Mouse (Mus musculus): ENCODE results near the gene Adprhl2.

The Adprhl2 gene

DNA sequence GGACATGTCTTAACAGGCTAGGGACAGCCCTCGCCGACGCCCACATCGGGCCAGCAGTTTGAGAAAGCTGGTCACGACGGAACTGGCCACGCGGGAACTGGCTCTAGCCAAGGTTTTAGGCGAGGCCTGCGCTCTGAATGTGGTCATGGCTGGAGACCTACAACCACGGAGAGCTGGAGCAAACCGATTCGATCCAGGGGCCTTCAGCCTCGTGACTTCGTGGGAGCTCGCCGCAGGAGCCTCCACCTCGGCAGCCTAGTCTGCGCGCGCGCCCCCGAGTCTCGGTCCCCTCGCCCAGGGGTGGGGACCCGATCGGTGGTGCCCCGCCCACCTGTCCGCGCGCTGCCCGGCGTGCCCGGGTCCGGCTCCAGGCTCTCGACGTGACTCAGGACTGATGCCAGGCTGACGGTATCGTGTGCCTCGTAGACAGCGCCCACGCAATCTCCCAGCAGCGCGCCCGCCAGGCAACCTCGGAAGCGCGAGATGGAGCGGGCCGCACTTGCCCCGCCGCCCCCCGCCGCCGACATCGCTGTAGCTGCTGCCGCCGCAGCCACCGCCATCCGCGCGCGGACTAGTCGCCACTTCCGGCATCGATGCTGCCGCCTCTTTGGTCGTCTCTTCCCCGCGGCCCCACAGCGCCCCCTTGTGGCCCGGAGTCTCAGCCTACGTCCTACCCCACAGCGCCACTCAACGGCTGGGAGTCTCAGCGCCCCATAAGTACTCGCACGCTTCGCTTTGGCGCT, at the start of gene Adprhl2:
Gene Adprhl2 (minus strand): TSS at position 593 of the 743 bp plus-strand sequence.
- ChIA-PET CTCF (interaction anchor here (0.6 to 4.2 kb wide), 75 partner anchors 8 to 1037 kb away, joined by 3 to 45 read pairs (median 4); partner anchors contain the start of genes Map7d1 (in 2 of the 4), Trappc3 (in 2 of the 4), Ago1 (in 1 of the 4) and Smim12 (in 1 of the 4)), POLR2A (interaction anchor here (0.5 to 3.5 kb wide), 56 partner anchors 8 to 852 kb away, joined by 3 to 26 read pairs (median 4); partner anchors contain the start of genes Ago3 (in 2 of the 4), Clspn (in 1 of the 4), Psmb2 (in 1 of the 4) and Sfpq (in 1 of the 4))

DNA sequence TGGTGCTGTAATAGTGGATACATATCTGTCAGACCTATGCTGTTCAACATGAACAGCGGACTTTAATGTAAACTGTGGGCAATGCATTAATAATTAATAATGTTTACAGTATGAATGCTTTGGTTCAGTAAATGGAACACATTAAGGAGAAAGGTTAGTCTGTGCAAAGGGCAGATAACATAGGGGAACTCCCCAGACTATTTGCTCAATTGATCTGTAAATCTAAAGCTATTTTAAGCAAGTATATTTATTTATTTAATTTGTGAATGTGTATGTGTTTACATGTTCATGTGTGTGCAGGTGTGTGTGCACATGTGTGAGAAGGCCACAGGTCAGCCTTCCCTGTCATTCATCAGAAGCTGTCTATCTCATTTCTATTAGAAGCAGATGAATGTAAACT, 38.6 kb upstream of the Adprhl2 start:
- POLR2A ChIA-PET = interaction anchor here in 2 of 4 experiments (1.1 to 3.4 kb wide), 3 partner anchors 12 to 105 kb away, joined by 3 to 14 read pairs (median 4); no protein-coding TSS in a partner anchor

GRCm38 (mm10) chr4:126343451-126343850, 21.9 kb upstream of the Adprhl2 start:
- ChIA-PET CTCF (no interaction called here), POLR2A (interaction anchor here in 1 of 4 experiments (1.6 kb wide), 1 partner anchor 95 kb away, joined by 3 read pairs; no protein-coding TSS in a partner anchor)

More for the DNA sequence above, 38.6 kb upstream of the Adprhl2 start:
- CTCF ChIA-PET = no interaction called here

- CTCF ChIA-PET = interaction anchor here (0.6 to 1.4 kb wide), 7 partner anchors 10 to 125 kb away, joined by 3 to 10 read pairs (median 3); partner anchors contain the start of genes Adprhl2 (in 2 of the 4) and Tekt2 (in 1 of the 4)
- POLR2A ChIA-PET = interaction anchor here (0.6 to 3.8 kb wide), 24 partner anchors 9 to 1205 kb away, joined by 3 to 16 read pairs (median 5); partner anchors contain the start of genes Adprhl2 (in 3 of the 4), Ago1 (in 1 of the 4), Ago3 (in 1 of the 4) and Psmb2 (in 1 of the 4)
Observed at GRCm38 (mm10) chr4:126339461-126339860, 18.0 kb upstream of the Adprhl2 start.

- ChIA-PET CTCF (interaction anchor here (0.5 to 3.1 kb wide), 43 partner anchors 10 to 854 kb away, joined by 3 to 45 read pairs (median 4); partner anchors contain the start of genes Adprhl2 (in 3 of the 4), Ago1 (in 1 of the 4) and Ago3 (in 1 of the 4)), POLR2A (interaction anchor here in 2 of 4 experiments (0.6 to 1.1 kb wide), 5 partner anchors 11 to 345 kb away, joined by 3 to 7 read pairs (median 4); partner anchors contain the start of genes Adprhl2 (in 2 of the 2) and Psmb2 (in 1 of the 2))
Observed at GRCm38 (mm10) chr4:126332358-126332757, 10.9 kb upstream of the Adprhl2 start.

- ChIA-PET CTCF (interaction anchor here (0.6 to 3.1 kb wide), 20 partner anchors 10 to 408 kb away, joined by 3 to 45 read pairs (median 4); partner anchors contain the start of gene Adprhl2 (in 4 of the 4)), POLR2A (interaction anchor here in 2 of 4 experiments (0.6 to 1.1 kb wide), 6 partner anchors 10 to 345 kb away, joined by 3 to 7 read pairs (median 4); partner anchors contain the start of genes Adprhl2 (in 1 of the 2), Ago3 (in 1 of the 2) and Psmb2 (in 1 of the 2))
Observed at GRCm38 (mm10) chr4:126331751-126332150, 10.2 kb upstream of the Adprhl2 start.

DNA sequence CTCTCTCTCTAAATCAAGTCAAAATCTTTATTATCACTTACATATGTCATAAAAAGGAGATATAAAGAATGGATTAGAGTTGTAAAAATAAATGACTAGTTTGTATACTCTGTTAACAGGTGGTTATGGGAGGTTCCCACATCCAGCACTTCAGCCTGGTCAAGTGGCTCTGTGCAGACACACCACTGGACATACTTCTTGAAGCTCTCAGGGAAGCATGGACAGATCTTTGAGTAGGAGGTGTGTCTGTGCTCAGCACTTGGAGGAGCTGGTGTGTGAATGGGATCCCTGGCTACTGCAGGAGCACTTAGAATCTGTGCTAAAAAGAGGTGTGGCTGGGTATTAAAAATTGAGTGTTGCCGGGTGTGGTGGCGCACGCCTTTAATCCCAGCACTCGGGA, 8.8 kb upstream of the Adprhl2 start:
- ChIA-PET CTCF (interaction anchor here in 1 of 4 experiments (0.6 kb wide), 1 partner anchor 29 kb away, joined by 3 read pairs; no protein-coding TSS in a partner anchor), POLR2A (interaction anchor here in 2 of 4 experiments (1.4 to 2.3 kb wide), 2 partner anchors 9 kb away, joined by 3 to 8 read pairs; partner anchors contain the start of gene Adprhl2 (in 1 of the 2))

DNA sequence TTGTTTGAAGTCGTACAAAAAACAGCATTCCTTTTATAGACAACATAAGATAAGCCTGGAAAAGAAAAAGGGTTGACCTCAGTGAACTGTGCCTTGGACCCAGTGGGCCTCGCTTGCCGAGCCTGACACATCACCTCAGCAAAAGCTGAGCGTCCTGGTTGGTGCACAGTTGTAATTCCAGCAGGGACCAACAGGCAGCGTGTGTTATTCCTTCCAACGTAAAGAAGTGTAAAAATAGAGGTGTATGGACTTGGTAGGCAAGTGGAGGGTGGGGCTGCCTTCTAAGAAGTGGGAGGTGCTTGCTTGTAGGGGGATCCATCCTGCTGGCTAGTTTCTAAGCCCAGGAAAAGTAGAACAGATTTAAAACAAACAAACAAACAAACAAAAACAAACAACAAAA, 4.5 kb upstream of the Adprhl2 start:
- ChIA-PET POLR2A (interaction anchor here in 3 of 4 experiments (0.7 to 2.8 kb wide), 8 partner anchors 14 to 199 kb away, joined by 3 to 16 read pairs (median 4); no protein-coding TSS in a partner anchor), CTCF (interaction anchor here (0.7 to 2.3 kb wide), 4 partner anchors 10 to 837 kb away, joined by 3 to 9 read pairs (median 5); no protein-coding TSS in a partner anchor)

GRCm38 (mm10) chr4:126325281-126325861, 3.9 kb upstream of the Adprhl2 start, which contains the start of gene Tekt2:
Gene Tekt2, minus strand, starts transcription at chr4:126325688.
- CTCF ChIA-PET = interaction anchor here in 3 of 4 experiments (0.5 to 2.3 kb wide), 6 partner anchors 11 to 232 kb away, joined by 3 to 9 read pairs (median 5); partner anchors contain the start of gene Clspn (in 1 of the 3)
- POLR2A ChIA-PET = interaction anchor here in 2 of 4 experiments (0.5 to 2.8 kb wide), 8 partner anchors 9 to 140 kb away, joined by 3 to 16 read pairs (median 4); no protein-coding TSS in a partner anchor

DNA sequence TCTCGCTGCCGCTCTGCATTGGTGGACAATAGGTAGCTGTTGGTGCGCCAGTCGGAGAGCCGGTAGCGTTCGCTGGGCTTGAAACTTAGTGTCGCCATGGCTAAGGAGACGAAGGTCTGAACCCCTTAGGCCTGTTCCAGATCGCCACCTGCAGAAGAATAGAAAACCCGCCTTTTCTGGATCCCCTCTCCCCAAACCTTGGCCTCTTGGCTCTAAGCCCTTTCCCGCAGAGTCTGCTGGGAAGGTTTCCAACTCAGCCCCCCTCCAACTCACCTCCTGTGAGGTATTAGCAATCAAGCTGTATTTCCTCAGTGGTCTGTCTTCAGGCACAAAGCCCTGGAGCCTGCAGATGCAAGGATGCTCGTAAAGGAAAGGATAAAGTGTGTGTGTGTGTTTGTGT, 3.4 kb upstream of the Adprhl2 start:
- ChIA-PET POLR2A (interaction anchor here in 3 of 4 experiments (0.6 to 2.8 kb wide), 8 partner anchors 8 to 188 kb away, joined by 3 to 16 read pairs (median 4); no protein-coding TSS in a partner anchor), CTCF (interaction anchor here in 3 of 4 experiments (0.7 to 2.3 kb wide), 4 partner anchors 15 to 232 kb away, joined by 3 to 5 read pairs (median 5); partner anchors contain the start of gene Clspn (in 1 of the 3))

- CTCF ChIA-PET = interaction anchor here (0.7 to 4.2 kb wide), 30 partner anchors 9 to 431 kb away, joined by 3 to 45 read pairs (median 5); partner anchors contain the start of genes AU040320 (in 1 of the 4), Ago1 (in 1 of the 4), Col8a2 (in 1 of the 4) and Map7d1 (in 1 of the 4)
- POLR2A ChIA-PET = interaction anchor here in 3 of 4 experiments (0.5 to 3.5 kb wide), 25 partner anchors 9 to 530 kb away, joined by 3 to 26 read pairs (median 4); partner anchors contain the start of genes Ago3 (in 1 of the 3), Clspn (in 1 of the 3), Psmb2 (in 1 of the 3) and Trappc3 (in 1 of the 3)
Observed at GRCm38 (mm10) chr4:126322646-126323045, 1.1 kb upstream of the Adprhl2 start.

- POLR2A ChIA-PET = interaction anchor here (0.5 to 3.5 kb wide), 48 partner anchors 8 to 699 kb away, joined by 3 to 26 read pairs (median 4); partner anchors contain the start of genes Ago3 (in 2 of the 4), Clspn (in 1 of the 4), Psmb2 (in 1 of the 4) and Sfpq (in 1 of the 4)
- CTCF ChIA-PET = interaction anchor here (0.6 to 4.2 kb wide), 70 partner anchors 8 to 922 kb away, joined by 3 to 45 read pairs (median 4); partner anchors contain the start of genes Trappc3 (in 2 of the 4), AU040320 (in 1 of the 4), Ago1 (in 1 of the 4) and Map7d1 (in 1 of the 4)
Observed at GRCm38 (mm10) chr4:126321854-126322511, 480 bp upstream of the Adprhl2 start.

DNA sequence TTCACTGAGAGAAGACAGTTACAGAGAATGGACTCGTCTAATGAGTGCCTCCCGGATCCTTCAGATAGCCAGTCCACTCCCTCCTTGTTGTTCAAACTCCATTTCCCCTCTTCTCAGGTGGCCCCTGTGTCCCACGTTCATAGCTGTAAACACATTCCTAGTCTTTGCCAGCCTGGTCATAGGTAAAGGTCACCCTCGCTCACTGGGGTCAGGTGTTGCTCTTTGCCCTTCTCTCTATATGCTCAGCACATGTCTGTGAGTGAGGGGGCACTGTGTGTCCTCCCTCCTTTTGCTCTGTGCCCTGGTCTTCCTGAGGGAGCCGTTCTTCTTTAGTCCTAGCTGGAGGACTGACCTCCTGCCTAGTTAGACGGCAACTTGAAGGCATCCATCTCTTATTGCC, 1.7 kb downstream of the Adprhl2 start:
- CTCF ChIA-PET = interaction anchor here in 1 of 4 experiments (2.5 to 4.2 kb wide), 2 partner anchors 11 to 13 kb away, joined by 13 to 27 read pairs; no protein-coding TSS in a partner anchor
- POLR2A ChIA-PET = interaction anchor here in 2 of 4 experiments (0.5 to 3.5 kb wide), 3 partner anchors 13 to 66 kb away, joined by 4 to 18 read pairs (median 4); no protein-coding TSS in a partner anchor

GRCm38 (mm10) chr4:126316443-126317040, 5.0 kb downstream of the Adprhl2 start:
- POLR2A ChIA-PET = interaction anchor here in 2 of 4 experiments (0.5 to 2.5 kb wide), 12 partner anchors 8 to 887 kb away, joined by 3 to 5 read pairs (median 4); partner anchors contain the start of gene Psmb2 (in 1 of the 2)
- CTCF ChIA-PET = interaction anchor here in 3 of 4 experiments (0.6 to 1.2 kb wide), 6 partner anchors 12 to 88 kb away, joined by 3 to 12 read pairs (median 3); partner anchors contain the start of gene Trappc3 (in 1 of the 3)

GRCm38 (mm10) chr4:126315931-126316330, 5.6 kb downstream of the Adprhl2 start:
- ChIA-PET CTCF (interaction anchor here in 3 of 4 experiments (0.6 to 1.2 kb wide), 6 partner anchors 12 to 88 kb away, joined by 3 to 12 read pairs (median 4); partner anchors contain the start of gene Trappc3 (in 1 of the 3)), POLR2A (interaction anchor here in 2 of 4 experiments (0.5 to 2.5 kb wide), 13 partner anchors 9 to 887 kb away, joined by 3 to 5 read pairs (median 3); partner anchors contain the start of genes Clspn (in 1 of the 2) and Psmb2 (in 1 of the 2))

Data from embryonic stem cell, embryonic (primary cell).